Mouse (Mus musculus): ENCODE data around the gene Gm21190. TPM values are rescaled to one million over a fixed set of nuclear protein-coding genes. Genes with fewer than 3 reads are reported as not detected.
"Not testable (repeated sequence)": the region's sequence is repeated elsewhere in the genome, so short reads cannot be mapped to it uniquely, and the experiment has no call there.

Gm21190 gene
- not detected in 2 replicates for polyA plus RNA-seq (2016; fragmentation: Nextera tagmentation; extraction: Ambion mirVana)

GRCm38 (mm10) chr5:15529122-15529521 is at the start of gene Gm21190:
Gm21190 (minus strand) TSS chr5:15529222.
- H3K4me3 ChIP-seq; H3K27me3 ChIP-seq (replicated peaks; ENCODE audit: low read depth, poor library complexity, severe bottlenecking); DNase-seq (ENCODE audit: low spot score); H3K4me1 ChIP-seq; H3K27ac ChIP-seq (replicated peaks); H3K36me3 ChIP-seq (replicated peaks): not testable (repeated sequence)
- peaks cover 35% of the 10 kb centered on the region for H3K9me3 ChIP-seq
- 50% methylated on average over 1 of the region's 1 CpGs for WGBS

- H3K27ac ChIP-seq (replicated peaks); H3K36me3 ChIP-seq (replicated peaks); H3K27me3 ChIP-seq (replicated peaks; ENCODE audit: low read depth, poor library complexity, severe bottlenecking); DNase-seq (ENCODE audit: low spot score); H3K4me3 ChIP-seq; H3K4me1 ChIP-seq: not testable (repeated sequence)
- peaks cover 20% of the 10 kb centered on the region for H3K9me3 ChIP-seq
- WGBS = 40% methylated on average over 1 of the region's 1 CpGs
Observed at GRCm38 (mm10) chr5:15577033-15577432, 48.0 kb upstream of the Gm21190 start, which contains the start of gene Gm21083. Gm21083 (plus strand) TSS chr5:15577333.

GRCm38 (mm10) chr5:15573735-15574134 is 44.7 kb upstream of the Gm21190 start:
- H3K9me3 ChIP-seq = peaks cover 22% of the 10 kb centered on the region
- H3K27me3 ChIP-seq (replicated peaks; ENCODE audit: low read depth, poor library complexity, severe bottlenecking); H3K4me1 ChIP-seq; DNase-seq (ENCODE audit: low spot score); H3K27ac ChIP-seq (replicated peaks); H3K36me3 ChIP-seq (replicated peaks); H3K4me3 ChIP-seq: not testable (repeated sequence)

GRCm38 (mm10) chr5:15561425-15562264 is 32.6 kb upstream of the Gm21190 start:
- not testable (repeated sequence) for H3K4me3 ChIP-seq; H3K27ac ChIP-seq (replicated peaks); H3K36me3 ChIP-seq (replicated peaks); DNase-seq (ENCODE audit: low spot score); H3K27me3 ChIP-seq (replicated peaks; ENCODE audit: low read depth, poor library complexity, severe bottlenecking); H3K4me1 ChIP-seq
- H3K9me3 ChIP-seq = peaks cover 29% of the 10 kb centered on the region
- 82% methylated on average over 3 of the region's 3 CpGs for WGBS

GRCm38 (mm10) chr5:15558654-15559053 is 29.6 kb upstream of the Gm21190 start:
- DNase-seq (ENCODE audit: low spot score); H3K4me3 ChIP-seq; H3K27me3 ChIP-seq (replicated peaks; ENCODE audit: low read depth, poor library complexity, severe bottlenecking); H3K36me3 ChIP-seq (replicated peaks); H3K4me1 ChIP-seq; H3K27ac ChIP-seq (replicated peaks): not testable (repeated sequence)
- H3K9me3 ChIP-seq = peaks cover 43% of the 10 kb centered on the region
- WGBS = 86% methylated on average over 1 of the region's 1 CpGs

GRCm38 (mm10) chr5:15549606-15550005 is 20.6 kb upstream of the Gm21190 start:
- DNase-seq (ENCODE audit: low spot score); H3K27ac ChIP-seq (replicated peaks); H3K4me1 ChIP-seq; H3K27me3 ChIP-seq (replicated peaks; ENCODE audit: low read depth, poor library complexity, severe bottlenecking); H3K4me3 ChIP-seq; H3K36me3 ChIP-seq (replicated peaks): not testable (repeated sequence)
- peaks cover 44% of the 10 kb centered on the region for H3K9me3 ChIP-seq
- 16% methylated on average over 3 of the region's 3 CpGs for WGBS

GRCm38 (mm10) chr5:15549134-15549533 is 20.1 kb upstream of the Gm21190 start:
- WGBS = 35% methylated on average over 1 of the region's 1 CpGs
- DNase-seq (ENCODE audit: low spot score) = not testable (repeated sequence)

GRCm38 (mm10) chr5:15548642-15549041 is 19.6 kb upstream of the Gm21190 start:
- WGBS = 82% methylated on average over 6 of the region's 6 CpGs
- H3K36me3 ChIP-seq (replicated peaks) = not testable (repeated sequence)
- H3K9me3 ChIP-seq = peaks cover 42% of the 10 kb centered on the region

More at GRCm38 (mm10) chr5:15549134-15549533, 20.1 kb upstream of the Gm21190 start:
- peaks cover 43% of the 10 kb centered on the region for H3K9me3 ChIP-seq
- not testable (repeated sequence) for H3K36me3 ChIP-seq (replicated peaks); H3K4me3 ChIP-seq; H3K27me3 ChIP-seq (replicated peaks; ENCODE audit: low read depth, poor library complexity, severe bottlenecking); H3K27ac ChIP-seq (replicated peaks); H3K4me1 ChIP-seq

GRCm38 (mm10) chr5:15522470-15522869 is 6.6 kb downstream of the Gm21190 start:
- not testable (repeated sequence) for H3K36me3 ChIP-seq (replicated peaks); H3K4me1 ChIP-seq; H3K4me3 ChIP-seq; H3K27ac ChIP-seq (replicated peaks); DNase-seq (ENCODE audit: low spot score); H3K27me3 ChIP-seq (replicated peaks; ENCODE audit: low read depth, poor library complexity, severe bottlenecking)
- H3K9me3 ChIP-seq = peaks cover 33% of the 10 kb centered on the region

More at GRCm38 (mm10) chr5:15548642-15549041, 19.6 kb upstream of the Gm21190 start:
- H3K27me3 ChIP-seq (replicated peaks; ENCODE audit: low read depth, poor library complexity, severe bottlenecking); DNase-seq (ENCODE audit: low spot score); H3K4me3 ChIP-seq; H3K27ac ChIP-seq (replicated peaks); H3K4me1 ChIP-seq: not testable (repeated sequence)

- peaks cover 30% of the 10 kb centered on the region for H3K9me3 ChIP-seq
- 32% methylated on average over 2 of the region's 2 CpGs for WGBS
- DNase-seq (ENCODE audit: low spot score) = not testable (repeated sequence)
Observed at GRCm38 (mm10) chr5:15522028-15522427, 7.0 kb downstream of the Gm21190 start.

GRCm38 (mm10) chr5:15520418-15520817 is 8.6 kb downstream of the Gm21190 start:
- H3K27me3 ChIP-seq (replicated peaks; ENCODE audit: low read depth, poor library complexity, severe bottlenecking); H3K4me1 ChIP-seq; H3K27ac ChIP-seq (replicated peaks); H3K4me3 ChIP-seq; H3K36me3 ChIP-seq (replicated peaks); DNase-seq (ENCODE audit: low spot score): not testable (repeated sequence)
- WGBS = 22% methylated on average over 5 of the region's 5 CpGs
- H3K9me3 ChIP-seq = peaks cover 18% of the 10 kb centered on the region

More at GRCm38 (mm10) chr5:15522028-15522427, 7.0 kb downstream of the Gm21190 start:
- H3K4me3 ChIP-seq; H3K36me3 ChIP-seq (replicated peaks); H3K27ac ChIP-seq (replicated peaks); H3K27me3 ChIP-seq (replicated peaks; ENCODE audit: low read depth, poor library complexity, severe bottlenecking); H3K4me1 ChIP-seq: not testable (repeated sequence)

GRCm38 (mm10) chr5:15517150-15517549 is 11.9 kb downstream of the Gm21190 start:
- not testable (repeated sequence) for DNase-seq (ENCODE audit: low spot score); H3K27me3 ChIP-seq (replicated peaks; ENCODE audit: low read depth, poor library complexity, severe bottlenecking); H3K36me3 ChIP-seq (replicated peaks); H3K4me1 ChIP-seq; H3K27ac ChIP-seq (replicated peaks); H3K4me3 ChIP-seq
- peaks cover 29% of the 10 kb centered on the region for H3K9me3 ChIP-seq
- 77% methylated on average over 2 of the region's 2 CpGs for WGBS

- 69% methylated on average over 3 of the region's 3 CpGs for WGBS
- not testable (repeated sequence) for H3K4me1 ChIP-seq; H3K36me3 ChIP-seq (replicated peaks); DNase-seq (ENCODE audit: low spot score); H3K27me3 ChIP-seq (replicated peaks; ENCODE audit: low read depth, poor library complexity, severe bottlenecking); H3K4me3 ChIP-seq; H3K27ac ChIP-seq (replicated peaks)
- peaks cover 43% of the 10 kb centered on the region for H3K9me3 ChIP-seq
Observed at GRCm38 (mm10) chr5:15512236-15512635, 16.8 kb downstream of the Gm21190 start.
